Mouse (Mus musculus) erythroblast, adult 5-6 weeks (primary cell): ENCODE measurements at regions not wholly inside any gene's neighbourhood (a gene's known extent, or its start where the extent isn't known, plus 50 kb on each side); places are given as distances from the start of the nearest gene placed in this dataset.

Source experiments
- ATAC-seq: replicated peaks from 2 replicates; pipeline ENCODE4 v1.8.0; 2016; ENCODE audit warnings: moderate number of reproducible peaks, mild to moderate bottlenecking, moderate TSS enrichment, inconsistent platforms; ENCODE audit not compliant: poor library complexity, low FRiP score, severe bottlenecking

DNA sequence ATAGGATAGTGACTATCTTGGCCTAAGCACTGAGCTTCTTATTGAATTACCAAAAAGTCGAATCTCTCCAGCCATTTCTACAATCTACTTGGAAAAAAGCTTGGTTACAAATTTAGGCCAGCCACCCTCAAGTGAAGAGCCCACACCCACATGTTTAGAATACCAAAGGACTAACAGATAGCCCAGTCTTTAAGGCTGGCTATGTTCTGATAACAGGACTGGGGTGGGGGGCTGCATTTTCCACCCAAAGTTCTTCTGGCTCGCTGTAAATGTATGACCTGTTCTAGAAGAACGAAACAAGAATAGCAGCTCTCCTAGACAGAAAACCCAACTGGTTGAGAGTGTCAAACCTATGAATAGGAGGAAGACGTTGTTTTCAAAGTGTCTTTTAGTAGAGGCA, 130.6 kb upstream of the Cited2 start:
- no peak for ATAC-seq

GRCm38 (mm10) chr10:17596126-17596525, 126.9 kb upstream of the Cited2 start:
- ATAC-seq, result no peak

DNA sequence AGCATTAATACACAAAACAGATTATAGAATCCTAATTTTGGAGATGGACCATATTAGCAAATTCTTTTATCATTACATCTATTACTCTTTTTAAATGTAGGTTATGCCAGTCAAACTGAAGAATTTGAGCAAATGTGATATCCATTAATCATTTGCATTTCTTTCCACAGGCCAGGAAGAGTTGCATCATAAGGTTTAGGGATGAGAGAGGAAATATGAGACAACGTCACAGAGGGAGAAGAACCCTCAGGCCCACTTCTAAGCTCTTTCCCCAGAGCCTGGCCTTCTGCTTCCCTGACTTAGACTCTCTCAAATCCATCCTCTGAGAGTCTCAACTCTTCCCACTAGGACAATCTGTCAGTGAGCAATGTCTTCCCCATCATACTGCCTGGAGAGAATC, 126.3 kb upstream of the Cited2 start:
- no peak for ATAC-seq

DNA sequence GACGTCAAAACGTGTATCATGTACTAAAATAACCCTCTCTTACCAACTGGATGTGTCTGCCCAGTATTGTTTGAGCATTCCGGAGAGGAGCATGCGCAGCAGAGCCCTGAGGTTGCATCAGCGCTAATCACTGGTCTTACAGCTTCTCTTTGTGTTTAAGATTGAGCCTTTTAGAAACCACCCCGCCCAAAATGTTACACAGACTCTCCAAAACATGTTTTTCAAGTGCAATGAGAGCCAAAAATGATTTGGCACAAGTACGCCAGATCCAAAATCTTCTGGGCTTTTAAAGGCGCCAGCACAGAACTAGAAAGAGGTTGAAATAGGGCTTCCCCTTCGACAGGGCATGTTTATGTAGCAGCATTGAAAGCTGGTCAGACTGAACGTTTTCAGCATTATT, 123.8 kb upstream of the Cited2 start:
- no peak for ATAC-seq

DNA sequence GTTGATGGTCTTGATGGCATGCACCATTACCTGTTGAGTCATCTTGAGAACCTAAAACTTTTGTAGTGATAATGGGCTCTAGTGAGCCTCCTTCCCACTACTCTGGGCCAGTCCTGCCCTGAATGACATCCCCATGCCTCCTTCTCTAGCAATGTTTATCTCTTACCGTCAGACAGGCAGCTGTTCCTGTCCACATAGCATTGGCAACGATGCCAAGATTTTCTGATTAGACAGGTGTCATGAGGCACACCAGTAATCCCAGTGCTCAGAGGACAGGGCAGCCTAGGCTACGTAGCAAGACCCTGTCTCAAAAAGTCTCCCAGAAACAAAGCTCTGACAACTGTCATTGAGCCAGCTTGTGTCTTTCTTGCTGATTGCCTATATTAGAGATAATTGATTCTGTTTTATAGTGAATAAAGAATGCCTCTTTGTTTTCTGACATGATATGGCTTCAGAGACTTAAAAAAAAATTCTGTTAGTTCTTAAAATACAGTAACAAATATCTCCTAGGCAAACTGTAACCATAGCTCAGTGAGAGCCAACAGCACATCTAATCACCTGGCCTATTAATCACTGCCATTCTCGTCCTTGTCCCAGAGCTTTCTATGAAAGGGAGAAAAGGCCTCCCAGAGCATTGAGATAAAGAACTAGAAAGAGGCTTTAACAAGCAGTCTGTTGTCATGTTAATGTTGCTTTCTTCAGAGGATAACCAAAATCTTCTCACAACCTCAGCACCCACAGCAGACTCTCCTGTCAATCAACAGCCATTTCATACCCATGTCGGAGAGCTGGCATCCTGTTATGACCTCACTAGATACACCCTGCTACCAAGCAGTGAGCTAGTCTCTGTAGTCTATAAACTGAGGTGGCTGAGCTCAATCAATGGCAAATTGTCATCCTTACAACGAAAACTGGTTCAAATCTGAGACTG, 122.9 kb upstream of the Cited2 start:
- ATAC-seq, result no peak

DNA sequence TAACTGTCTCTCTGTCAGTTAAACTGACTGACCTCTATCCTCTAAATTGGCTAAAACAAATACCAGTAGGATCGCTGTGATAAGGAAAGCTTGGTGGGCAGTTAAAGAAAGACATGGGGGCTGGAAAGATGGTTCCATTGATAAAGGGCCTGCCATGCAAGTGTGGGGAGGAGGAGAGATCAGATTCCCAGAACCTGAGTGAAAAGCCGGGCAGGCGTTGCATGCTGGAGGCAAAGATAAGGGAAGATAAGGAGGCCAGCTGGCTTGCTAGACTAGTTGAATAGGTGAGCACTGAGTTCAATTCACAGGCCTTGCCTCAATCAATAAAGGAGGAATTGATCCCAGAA, 122.3 kb upstream of the Cited2 start:
- no peak for ATAC-seq

DNA sequence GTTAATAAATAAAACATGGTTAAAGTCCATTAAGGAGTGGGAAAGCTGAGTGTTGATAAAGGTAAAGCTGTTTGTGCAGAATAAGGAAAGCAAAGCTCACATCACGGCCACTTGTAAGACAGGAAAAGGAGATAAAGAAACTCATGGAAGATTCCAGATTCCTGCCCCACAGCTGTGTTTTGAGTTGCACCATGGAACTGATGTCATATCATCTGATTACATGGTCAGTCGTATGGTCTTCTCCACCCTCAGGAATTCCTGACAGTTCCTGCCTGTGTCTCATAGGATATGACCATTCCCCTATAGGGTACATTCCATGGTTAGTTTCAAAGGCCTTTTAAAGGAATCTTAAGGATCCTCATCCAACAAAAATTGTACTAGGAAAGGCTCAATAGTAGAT, 120.6 kb upstream of the Cited2 start:
- no peak for ATAC-seq

- ATAC-seq, result no peak
Measured at GRCm38 (mm10) chr10:17608220-17608619, 114.8 kb upstream of the Cited2 start.

GRCm38 (mm10) chr10:17610592-17610991, 112.4 kb upstream of the Cited2 start:
- no peak for ATAC-seq

DNA sequence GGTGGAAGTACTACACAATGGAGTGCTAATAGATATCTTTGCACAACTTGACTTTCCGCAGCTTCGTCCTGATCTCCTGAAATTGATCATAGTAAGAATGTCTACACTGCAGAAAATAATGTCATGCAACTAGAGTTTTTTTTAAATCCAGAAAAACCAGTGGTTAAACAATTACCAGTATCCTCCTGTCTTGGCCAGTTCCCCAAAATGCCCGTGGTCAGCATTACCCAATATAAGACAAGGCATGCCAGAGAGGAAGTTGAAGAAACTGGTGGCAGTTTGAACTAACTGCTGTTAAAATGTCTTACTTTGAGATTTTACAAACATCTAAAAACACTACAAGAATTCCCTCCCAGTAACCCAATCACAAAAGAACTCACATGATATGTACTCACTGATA, 109.7 kb upstream of the Cited2 start:
- ATAC-seq, result no peak

- no peak for ATAC-seq
Measured at GRCm38 (mm10) chr10:17618024-17618423, 105.0 kb upstream of the Cited2 start.

DNA sequence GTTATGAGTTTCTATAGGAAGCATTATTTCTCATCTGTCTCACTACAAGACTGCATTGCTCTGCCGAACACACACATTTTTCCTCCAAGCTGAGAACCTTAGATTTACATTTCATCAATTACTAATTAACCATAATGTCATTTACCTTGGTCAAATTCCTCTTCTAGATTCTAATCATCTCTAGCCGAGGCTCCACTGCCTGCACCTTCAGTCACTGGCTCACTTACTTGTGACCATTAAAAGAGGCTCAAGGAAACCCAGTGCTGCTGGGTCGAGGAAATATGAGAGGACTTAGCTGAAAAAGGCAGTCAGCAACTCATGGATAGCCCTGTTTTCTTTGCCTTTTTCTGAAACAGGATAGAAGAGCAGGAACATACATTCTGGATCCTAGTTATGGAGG, 103.4 kb upstream of the Cited2 start:
- ATAC-seq, result no peak

- no peak for ATAC-seq
Measured at GRCm38 (mm10) chr10:17621703-17622385, 101.2 kb upstream of the Cited2 start.

DNA sequence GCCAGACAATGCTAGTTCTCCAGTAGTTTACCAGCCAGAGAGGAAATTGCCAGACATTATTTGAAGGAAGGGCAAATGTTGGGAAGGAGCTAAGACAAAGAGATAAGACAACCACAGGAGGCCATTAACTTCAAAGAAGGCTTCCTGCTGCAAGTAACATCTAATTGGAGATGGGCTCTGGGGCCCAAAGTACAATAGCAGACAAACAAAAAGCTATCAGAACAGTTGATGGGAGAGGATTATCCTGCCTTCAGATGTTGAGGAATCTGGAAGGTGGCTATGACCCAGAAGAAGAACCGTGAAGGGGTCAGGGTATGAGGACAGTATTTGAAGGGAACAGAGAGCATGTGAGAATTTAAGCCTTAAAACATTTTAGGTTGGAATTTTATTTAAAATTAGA, 100.2 kb upstream of the Cited2 start:
- no peak for ATAC-seq

DNA sequence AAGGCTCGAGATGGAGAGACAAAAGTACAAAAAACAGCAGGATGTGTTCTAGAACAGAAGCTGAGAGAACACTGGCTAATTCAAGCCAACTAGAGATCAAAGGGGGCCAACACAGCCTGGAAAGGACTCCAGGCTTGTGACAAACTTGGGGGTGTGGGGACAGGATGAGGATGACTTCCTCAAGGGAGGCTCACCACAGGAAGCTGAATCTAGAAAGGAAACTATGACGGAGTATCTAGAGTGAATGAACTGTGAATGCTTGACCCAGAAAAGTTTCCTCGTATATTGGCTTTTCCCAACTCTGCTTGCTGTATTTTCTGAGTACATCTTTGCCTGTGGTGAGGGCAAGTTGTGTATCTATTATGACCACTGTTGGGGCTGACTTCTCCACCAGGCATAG, 93.3 kb upstream of the Cited2 start:
- no peak for ATAC-seq

DNA sequence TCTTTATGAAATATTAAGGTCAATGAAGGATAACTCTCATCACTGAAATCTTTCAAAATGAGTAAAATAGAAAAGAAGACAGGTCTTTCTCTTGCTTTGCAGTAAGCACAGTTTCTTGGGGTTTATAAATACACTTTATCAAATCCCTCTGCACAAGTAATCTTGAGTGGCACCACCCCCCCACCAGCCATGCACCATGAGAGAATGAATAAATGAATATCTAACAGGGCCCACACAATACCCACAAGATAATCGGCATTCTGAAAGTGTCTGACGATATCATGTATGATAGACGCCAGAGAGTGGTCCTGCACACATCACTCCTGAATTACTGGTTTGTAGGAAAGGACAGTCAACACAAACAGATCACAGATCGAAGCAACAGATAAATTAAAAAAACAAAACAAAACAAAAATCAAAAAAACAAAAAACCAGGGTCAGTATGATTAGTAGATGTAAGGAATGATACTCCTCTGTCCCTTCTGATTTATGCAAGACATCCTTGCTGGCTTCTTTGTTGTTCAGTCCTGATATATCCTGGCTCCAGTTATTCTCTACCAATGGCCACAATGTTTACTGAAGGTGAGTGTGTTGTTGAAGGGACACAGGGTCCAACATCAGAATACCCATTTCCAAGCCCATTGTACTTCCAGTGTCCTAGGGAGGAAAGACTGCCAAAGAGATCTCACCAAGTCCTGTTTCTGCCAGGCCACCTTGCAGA, 92.0 kb upstream of the Cited2 start:
- no peak for ATAC-seq

DNA sequence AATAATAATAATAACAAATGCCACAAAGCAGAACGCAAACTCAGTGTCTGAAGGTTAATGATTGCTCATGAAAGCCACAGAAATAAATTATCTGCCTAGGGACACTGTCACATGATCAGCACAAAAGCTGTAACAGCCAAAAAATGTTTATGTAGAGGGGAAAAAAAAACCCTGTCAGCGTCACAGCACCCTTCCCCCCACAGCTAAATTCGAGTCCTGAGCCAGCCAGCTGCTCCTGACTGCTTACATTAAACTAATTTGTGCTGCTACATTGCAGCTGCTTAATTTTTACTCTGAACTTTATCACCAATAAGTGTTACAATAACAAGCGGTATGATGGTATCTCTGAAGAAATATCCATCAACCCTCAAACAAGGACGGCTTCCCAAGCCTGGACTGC, 91.2 kb upstream of the Cited2 start:
- no peak for ATAC-seq

DNA sequence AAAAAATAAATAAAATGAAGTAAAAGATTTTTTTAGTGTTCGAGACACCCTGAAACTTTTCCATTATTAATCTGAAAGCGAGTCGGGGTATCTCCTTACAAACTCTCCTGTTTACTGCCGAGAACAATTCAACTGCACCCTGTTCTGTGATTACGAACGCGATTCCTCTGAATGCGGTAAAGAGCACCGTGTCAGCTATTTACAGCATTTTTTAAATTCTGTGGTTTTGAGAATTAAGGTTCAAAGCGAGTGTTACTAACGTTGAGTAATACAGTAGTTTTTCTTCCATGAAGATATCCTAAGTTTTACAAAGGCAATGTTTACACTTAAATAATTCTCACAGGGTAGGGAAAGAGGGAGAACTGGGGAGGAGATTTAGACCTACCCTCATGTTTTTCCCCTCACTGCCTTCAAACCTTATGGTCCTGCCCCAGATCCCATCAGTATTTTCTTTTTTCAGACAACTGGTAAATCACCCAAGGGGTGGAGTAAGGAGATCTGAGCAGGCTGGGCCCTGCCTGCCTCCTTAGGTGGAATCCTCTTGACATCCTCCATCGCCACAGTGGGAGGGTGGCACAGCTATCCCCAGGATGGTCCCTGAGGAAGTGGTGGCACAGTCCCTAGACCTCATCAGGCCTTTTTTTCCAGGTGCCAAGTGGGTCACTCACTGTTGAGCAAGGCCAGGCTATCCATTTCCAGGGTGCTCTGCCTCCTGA, 89.9 kb upstream of the Cited2 start:
- no peak for ATAC-seq

GRCm38 (mm10) chr10:17645363-17645762, 77.7 kb upstream of the Cited2 start:
- ATAC-seq, result no peak

GRCm38 (mm10) chr10:17646391-17646790, 76.6 kb upstream of the Cited2 start:
- no peak for ATAC-seq
